In genomic region chr9:106509356-106509755, GRCm38 (mm10) we compare ENCODE assay signal across 20 mouse cellular contexts. TPM values are rescaled to one million over a fixed set of nuclear protein-coding genes. Genes with fewer than 3 reads are reported as not detected.
A peak's percentile ranks its signal among the peaks of the same experiment; 100 is the strongest.
DNase-seq lines count a peak whose midpoint lies in the region; TF ChIP-seq lines count a peak whose summit lies in the region.
"Had no signal": no experiment of that assay in that cellular context is flagged by ENCODE, and none has a peak within 500 bp of the region (broad histone marks: within the 10 kb centered on the region; RNA-seq: fewer than 3 reads in every experiment).

No protein-coding gene starts in this region.

- intact Hi-C loops in heart, postnatal 25 days (cut with DNase I), result no loop called here
- intact Hi-C loops in left cerebral cortex, postnatal 25 days (cut with DNase I), result loop anchor here (10.0 kb wide), 1 partner anchor 295 kb away; no protein-coding TSS in a partner anchor
- intact Hi-C loops in left cerebral cortex, postnatal 4 days (cut with DNase I), result no loop called here

- no peak overlapping the region for H3K27ac ChIP-seq in layer of hippocampus, adult 2 months
- H3K27ac ChIP-seq: embryonic facial prominence, embryonic 10.5 days; forebrain, embryonic 13.5 days; heart, embryonic 13.5 days; hindbrain, embryonic 12.5 days had no signal

- DNase-seq in heart, adult 11 months, result peak; percentile 34
- no peak for DNase-seq in heart, postnatal 25 days (ENCODE audit: low spot score)
- DNase-seq in left cerebral cortex, postnatal 25 days (ENCODE audit: low spot score in 2 of 2), result peak; percentile 11 to 56
- no peak for DNase-seq in left cerebral cortex, postnatal 4 days
- DNase-seq in layer of hippocampus, adult 2 months (ENCODE audit: low spot score in 2 of 2), result peak; percentile 33 to 70
- DNase-seq in telencephalon, adult 2 months (ENCODE audit: low read depth, low spot score), result peak; percentile 40
- DNase-seq in cerebellum, adult 11 months, result no peak
- DNase-seq: adrenal gland, adult 2 months; adrenal gland, postnatal 25 days; cerebellum, adult 11-12 months; cerebellum, adult 9-10 months; cerebellum, postnatal 25 days; gastrocnemius, postnatal 25 days; heart, postnatal 4 days had no signal

- H3K4me3 ChIP-seq in layer of hippocampus, adult 2 months, result no peak overlapping the region
- H3K4me3 ChIP-seq: embryonic facial prominence, embryonic 10.5 days; forebrain, embryonic 13.5 days; heart, embryonic 13.5 days; hindbrain, embryonic 12.5 days had no signal

- TF ChIP-seq CTCF in layer of hippocampus, adult 2 months (conservative IDR thresholded peaks at IDR 0.05), result no peak

RNA-seq across cellular contexts. Expression of gene Iqcf5, which starts 5.0 kb away (rescaled TPM):
- not detected for total RNA-seq in heart, postnatal 25 days (2021)
- not detected for total RNA-seq in left cerebral cortex, postnatal 25 days (2021)
- under 1 TPM in 1 of 2 experiments, not detected in 1; 0.78 TPM for total RNA-seq in left cerebral cortex, postnatal 4 days (2021)
- total RNA-seq in layer of hippocampus, adult 2 months (2021), result not detected
- total RNA-seq: adrenal gland, adult 2 months; adrenal gland, postnatal 25 days; gastrocnemius, adult 18-20 months; gastrocnemius, postnatal 25 days; granulocyte monocyte progenitor cell, adult 5-6 weeks; heart, postnatal 4 days had no signal

RNA-seq across cellular contexts. Expression of gene Iqcf1, which starts 9.6 kb away (rescaled TPM):
- total RNA-seq in heart, postnatal 25 days (2021), result not detected
- not detected for total RNA-seq in left cerebral cortex, postnatal 25 days (2021)
- not detected for total RNA-seq in left cerebral cortex, postnatal 4 days (2021)
- not detected for total RNA-seq in layer of hippocampus, adult 2 months (2021)
- total RNA-seq: adrenal gland, adult 2 months; adrenal gland, postnatal 25 days; gastrocnemius, adult 18-20 months; gastrocnemius, postnatal 25 days; granulocyte monocyte progenitor cell, adult 5-6 weeks; heart, postnatal 4 days had no signal

RNA-seq across cellular contexts. Expression of gene Parp3, which starts 32.6 kb away (rescaled TPM):
- total RNA-seq in heart, postnatal 25 days (2021), result 10 to 100 TPM; 30.1 to 33.5 TPM
- total RNA-seq in left cerebral cortex, postnatal 25 days (2021), result 1 to 10 TPM; 2.9 to 5.3 TPM
- total RNA-seq in left cerebral cortex, postnatal 4 days (2021), result 1 to 10 TPM; 2.8 to 3.3 TPM
- total RNA-seq in layer of hippocampus, adult 2 months (2021), result 1 to 10 TPM; 3.0 to 3.7 TPM

RNA-seq across cellular contexts. Expression of gene Rrp9, which starts 33.6 kb away (rescaled TPM):
- total RNA-seq in heart, postnatal 25 days (2021), result 10 to 100 TPM; 19.7 to 23.5 TPM
- total RNA-seq in left cerebral cortex, postnatal 25 days (2021), result 10 to 100 TPM; 30.2 to 37.0 TPM
- 10 to 100 TPM; 46.9 to 55.2 TPM for total RNA-seq in left cerebral cortex, postnatal 4 days (2021)
- 10 to 100 TPM; 35.4 to 36.6 TPM for total RNA-seq in layer of hippocampus, adult 2 months (2021)

RNA-seq across cellular contexts. Expression of gene Gpr62, which starts 43.6 kb away (rescaled TPM):
- total RNA-seq in heart, postnatal 25 days (2021), result not detected
- total RNA-seq in left cerebral cortex, postnatal 25 days (2021), result 1 to 10 TPM; 7.7 to 8.6 TPM
- total RNA-seq in left cerebral cortex, postnatal 4 days (2021), result 1 to 10 TPM in 1 of 2 experiments, under 1 TPM in 1; 0.94 to 1.3 TPM
- total RNA-seq in layer of hippocampus, adult 2 months (2021), result 10 to 100 TPM; 11.6 to 12.4 TPM
- total RNA-seq: granulocyte monocyte progenitor cell, adult 5-6 weeks had no signal

Comparison
In these comparisons a context has a peak if more than half of its experiments do, and no peak if none do; other contexts are left out.
1. DNase-seq: peak in heart, adult 11 months (single experiment), left cerebral cortex, postnatal 25 days (2 of 2), layer of hippocampus, adult 2 months (2 of 2) and telencephalon, adult 2 months (single experiment); none in heart, postnatal 25 days (single experiment), left cerebral cortex, postnatal 4 days (single experiment) and cerebellum, adult 11 months (single experiment).
2. RNA of gene Parp3, which starts 32.6 kb away (total RNA-seq): 30.1 to 33.5 TPM in heart, postnatal 25 days; 2.9 to 5.3 TPM in left cerebral cortex, postnatal 25 days, 3.0 to 3.7 TPM in layer of hippocampus, adult 2 months and 2.8 to 3.3 TPM in left cerebral cortex, postnatal 4 days; every median in the first group is over 4 times any median in the second.